Mouse (Mus musculus) spleen, adult 2 months (tissue): ENCODE measurements around the gene Zbtb18.

Experiments used
- CTCF ChIP-seq: fragments of 200-500 bp; IDR thresholded peaks from 2 replicates; pipeline ENCODE4 v1.5.1; 2011; ENCODE audit warnings: mild to moderate bottlenecking, inconsistent platforms; ENCODE audit not compliant: insufficient read depth, insufficient read length, insufficient replicate concordance; ENCODE audit errors: extremely low read depth
- POLR2A ChIP-seq: fragments of 200-500 bp; IDR thresholded peaks from 2 replicates; pipeline ENCODE4 v1.6.1; 2011; ENCODE audit warnings: low read depth, low read length, inconsistent platforms

DNA sequence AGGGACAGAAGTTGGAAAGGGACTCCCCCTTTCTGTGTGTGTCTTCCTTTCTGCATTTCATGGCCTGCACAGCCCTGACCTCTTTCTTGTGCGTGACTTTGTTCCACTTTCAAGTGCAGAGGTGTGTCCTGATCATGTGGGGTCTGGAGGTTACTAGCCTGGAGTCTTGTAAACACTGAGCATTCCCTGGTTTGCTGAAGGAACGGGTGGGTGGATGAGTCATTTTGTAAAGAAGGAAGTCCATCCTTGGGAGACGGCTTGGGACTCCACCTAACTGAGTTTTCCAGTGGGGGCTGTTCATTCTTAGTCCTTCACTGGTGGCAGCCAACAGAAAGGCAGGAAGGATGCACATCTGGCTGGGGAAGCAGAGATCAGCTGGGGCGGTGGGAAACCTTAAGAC lies 27.9 kb downstream of the Zbtb18 start:
- TF ChIP-seq POLR2A: no peak
- TF ChIP-seq CTCF: no peak
